Mouse (Mus musculus) megakaryocyte, embryonic 14.5 days (primary cell): Measurements from ENCODE around the gene Abcc9. TPM values are rescaled to one million over a fixed set of nuclear protein-coding genes. Genes with fewer than 3 reads are reported as not detected.

Experiments
- H3K27me3 ChIP-seq: replicated peaks from 2 replicates; pipeline ENCODE3; 2012; ENCODE audit warnings: inconsistent platforms
- H3K36me3 ChIP-seq: replicated peaks from 2 replicates; pipeline ENCODE3; 2012; ENCODE audit warnings: low read length, inconsistent platforms, mixed read lengths
- H3K4me1 ChIP-seq: 2 replicates; pipeline ENCODE4 v1.6.1; 2012; ENCODE audit warnings: inconsistent platforms
- H3K4me3 ChIP-seq: replicated peaks from 2 replicates; pipeline ENCODE3; 2012; ENCODE audit warnings: moderate library complexity, mild to moderate bottlenecking, inconsistent platforms
- H3K9me3 ChIP-seq: 2 replicates; pipeline ENCODE4 v1.6.1; 2012; ENCODE audit warnings: inconsistent platforms
- FLI1 ChIP-seq: IDR thresholded peaks from 2 replicates; pipeline ENCODE4 v1.6.1; 2012; ENCODE audit warnings: low read length, inconsistent platforms, mixed read lengths
- GATA1 ChIP-seq: IDR thresholded peaks from 3 replicates; pipeline ENCODE4 v1.6.1; 2012; ENCODE audit warnings: mixed read lengths, low read length, inconsistent platforms, borderline replicate concordance
- polyA plus RNA-seq: library from polyadenylated mRNA; stranded (reverse); fragments of >175 nt; gene quantifications from 2 replicates; pipeline ENCODE4 v1.2.3, GENCODE M21; 2012; ENCODE audit warnings: low replicate concordance; ENCODE audit not compliant: insufficient read depth

Abcc9 gene
- polyA plus RNA-seq, 1 experiment, result not detected

- no peaks in the 10 kb centered on the region; the same call in 1 of the 2 replicates for H3K4me1 ChIP-seq
- H3K27me3 ChIP-seq, result peaks cover 13% of the 10 kb centered on the region
- H3K4me3 ChIP-seq, result no peak overlapping the region
- H3K9me3 ChIP-seq, result no peaks in the 10 kb centered on the region
- TF ChIP-seq GATA1, result no peak
- no peak for TF ChIP-seq FLI1
- no peaks in the 10 kb centered on the region for H3K36me3 ChIP-seq
Observed at GRCm38 (mm10) chr6:142577801-142578200, 124.3 kb downstream of the Abcc9 start.

GRCm38 (mm10) chr6:142572876-142573275 lies 129.2 kb downstream of the Abcc9 start:
- Histone ChIP-seq H3K4me1 (peaks cover 12% of the 10 kb centered on the region), H3K27me3 (peaks cover 52% of the 10 kb centered on the region), H3K4me3 (no peak overlapping the region), H3K9me3 (peaks cover 4% of the 10 kb centered on the region; the same call in 1 of the 2 replicates), H3K36me3 (no peaks in the 10 kb centered on the region)
- TF ChIP-seq GATA1, result no peak
- TF ChIP-seq FLI1, result no peak

GRCm38 (mm10) chr6:142571629-142572360 lies 130.3 kb downstream of the Abcc9 start:
- H3K4me1 ChIP-seq, result peaks cover 12% of the 10 kb centered on the region
- peaks cover 51% of the 10 kb centered on the region for H3K27me3 ChIP-seq
- no peak for TF ChIP-seq GATA1
- no peak for TF ChIP-seq FLI1
- H3K9me3 ChIP-seq, result peaks cover 4% of the 10 kb centered on the region; the same call in 1 of the 2 replicates
- H3K4me3 ChIP-seq, result peak overlapping the region; percentile 87
- no peaks in the 10 kb centered on the region for H3K36me3 ChIP-seq

GRCm38 (mm10) chr6:142571055-142571618 lies 131.0 kb downstream of the Abcc9 start, which contains the start of gene Kcnj8:
Gene Kcnj8, minus strand, starts transcription at chr6:142571614.
- peak within 1 kb of the TSS; percentile 87 for H3K4me3 ChIP-seq
- peaks cover 53% of the 10 kb centered on the region for H3K27me3 ChIP-seq
- TF ChIP-seq GATA1, result no peak
- no peak for TF ChIP-seq FLI1

GRCm38 (mm10) chr6:142570046-142570770 lies 131.9 kb downstream of the Abcc9 start:
- Histone ChIP-seq H3K27me3 (peaks cover 55% of the 10 kb centered on the region), H3K4me1 (peaks cover 12% of the 10 kb centered on the region), H3K9me3 (peaks cover 14% of the 10 kb centered on the region), H3K4me3 (peak overlapping the region; percentile 54), H3K36me3 (no peaks in the 10 kb centered on the region)
- TF ChIP-seq GATA1 (no peak), FLI1 (no peak)

More at GRCm38 (mm10) chr6:142571055-142571618, 131.0 kb downstream of the Abcc9 start, which contains the start of gene Kcnj8:
- Histone ChIP-seq H3K4me1 (peaks cover 12% of the 10 kb centered on the region), H3K36me3 (no peaks in the 10 kb centered on the region), H3K9me3 (peaks cover 6% of the 10 kb centered on the region)

GRCm38 (mm10) chr6:142568713-142569357 lies 133.3 kb downstream of the Abcc9 start:
- H3K36me3 ChIP-seq, result no peaks in the 10 kb centered on the region
- H3K4me3 ChIP-seq, result no peak overlapping the region
- H3K27me3 ChIP-seq, result peaks cover 57% of the 10 kb centered on the region
- H3K4me1 ChIP-seq, result peaks cover 12% of the 10 kb centered on the region
- peaks cover 14% of the 10 kb centered on the region for H3K9me3 ChIP-seq
- no peak for TF ChIP-seq GATA1
- no peak for TF ChIP-seq FLI1

GRCm38 (mm10) chr6:142567452-142567851 lies 134.7 kb downstream of the Abcc9 start:
- Histone ChIP-seq H3K4me3 (no peak overlapping the region), H3K4me1 (peaks cover 12% of the 10 kb centered on the region), H3K27me3 (peaks cover 47% of the 10 kb centered on the region), H3K36me3 (no peaks in the 10 kb centered on the region), H3K9me3 (peaks cover 14% of the 10 kb centered on the region)
- TF ChIP-seq FLI1 (no peak), GATA1 (no peak)

GRCm38 (mm10) chr6:142564746-142565145 lies 137.4 kb downstream of the Abcc9 start:
- no peaks in the 10 kb centered on the region for H3K36me3 ChIP-seq
- TF ChIP-seq GATA1 (no peak), FLI1 (no peak)
- H3K27me3 ChIP-seq, result peaks cover 21% of the 10 kb centered on the region
- H3K9me3 ChIP-seq, result peaks cover 10% of the 10 kb centered on the region
- peaks cover 6% of the 10 kb centered on the region for H3K4me1 ChIP-seq
- H3K4me3 ChIP-seq, result no peak overlapping the region

GRCm38 (mm10) chr6:142561151-142561550 lies 141.0 kb downstream of the Abcc9 start:
- no peaks in the 10 kb centered on the region for H3K36me3 ChIP-seq
- H3K4me3 ChIP-seq, result peak overlapping the region; percentile 38
- peaks cover 6% of the 10 kb centered on the region for H3K27me3 ChIP-seq
- H3K4me1 ChIP-seq, result peaks cover 6% of the 10 kb centered on the region
- TF ChIP-seq GATA1 (no peak), FLI1 (no peak)
- peaks cover 8% of the 10 kb centered on the region for H3K9me3 ChIP-seq
